Mouse (Mus musculus) heart, embryonic 14.5 days (tissue): Measurements from ENCODE around the gene Cnbd2. TPM values are rescaled to one million over a fixed set of nuclear protein-coding genes. Genes with fewer than 3 reads are reported as not detected.

Source experiments
- ATAC-seq: fragments of 200-750 bp; cut with Nextera tagmentation; 2 replicates; pipeline ENCODE4 v1.8.0; 2017; ENCODE audit warnings: low read depth, moderate TSS enrichment; ENCODE audit not compliant: insufficient number of reproducible peaks, insufficient read depth, low FRiP score
- H3K27ac ChIP-seq, 2 experiments: fragments of 200-500 bp in 1 of 2; fragments of 300-500 bp in 1 of 2; sonication (generic) in 1 of 2; replicated peaks in 1 of 2; 2 replicates each; pipeline ENCODE4 v1.5.1; 2012 to 2014; ENCODE audit warnings: low read depth in 2 of 2, low read length in 2 of 2, control low read depth in 1 of 2, mild to moderate bottlenecking in 1 of 2, mixed read lengths in 1 of 2; ENCODE audit not compliant: control insufficient read depth in 1 of 2, insufficient read depth in 1 of 2
- H3K27me3 ChIP-seq: fragments of 300-500 bp; sonication (generic); 2 replicates; pipeline ENCODE4 v1.6.1; 2014; ENCODE audit warnings: mild to moderate bottlenecking, low read length, control low read depth; ENCODE audit not compliant: control insufficient read depth, insufficient read depth
- H3K36me3 ChIP-seq: fragments of 300-500 bp; sonication (generic); 2 replicates; pipeline ENCODE4 v1.6.1; 2014; ENCODE audit warnings: mild to moderate bottlenecking, control low read depth, low read length, mixed read lengths; ENCODE audit not compliant: control insufficient read depth, insufficient read depth
- H3K4me1 ChIP-seq, 2 experiments: fragments of 200-500 bp in 1 of 2; fragments of 300-500 bp in 1 of 2; sonication (generic) in 1 of 2; 2 replicates each; pipeline ENCODE4 v1.6.1; 2012 to 2014; ENCODE audit warnings: low read length in 2 of 2, control low read depth in 1 of 2, mixed read lengths in 1 of 2; ENCODE audit not compliant: control insufficient read depth in 2 of 2, insufficient read depth in 2 of 2
- H3K4me2 ChIP-seq: fragments of 300-500 bp; sonication (generic); 2 replicates; pipeline ENCODE4 v1.6.1; 2014; ENCODE audit warnings: mild to moderate bottlenecking, low read length
- H3K4me3 ChIP-seq, 2 experiments: fragments of 200-500 bp in 1 of 2; fragments of 300-500 bp in 1 of 2; sonication (generic) in 1 of 2; 2 replicates each; pipeline ENCODE4 v1.5.1; 2012 to 2014; ENCODE audit warnings: low read length in 2 of 2, mild to moderate bottlenecking in 2 of 2, control low read depth in 1 of 2, low read depth in 1 of 2, moderate library complexity in 1 of 2; ENCODE audit not compliant: control insufficient read depth in 1 of 2, insufficient read depth in 1 of 2
- H3K9ac ChIP-seq: fragments of 300-500 bp; sonication (generic); 2 replicates; pipeline ENCODE4 v1.6.1; 2014; ENCODE audit warnings: mild to moderate bottlenecking, low read length
- H3K9me3 ChIP-seq: fragments of 300-500 bp; sonication (generic); 2 replicates; pipeline ENCODE4 v1.6.1; 2016; ENCODE audit warnings: low read length, control low read depth; ENCODE audit not compliant: control insufficient read depth
- WGBS: fragments of 180-500 bp; shearing (Covaris S2); extraction: QIAGEN DNeasy Blood & Tissue Kit; methylation state at CpG from one replicate; pipeline ENCODE4 v1.1.7; 2014; 5-methylcytosine and 5-hydroxymethylcytosine counted together
- polyA plus RNA-seq: library from polyadenylated mRNA; unstranded; fragments of >200 nt; fragmentation: Nextera tagmentation; extraction: Ambion mirVana; gene quantifications from 2 replicates; pipeline ENCODE4 v1.2.1, GENCODE M21; 2014

Cnbd2 gene
- polyA plus RNA-seq, 1 experiment from 2014 or later: 3.7 TPM

- WGBS: 1% methylated on average over 53 of the region's 53 CpGs
- Histone ChIP-seq H3K9me3 (no peaks in the 10 kb centered on the region), H3K9ac (peak overlapping the region; percentile 97), H3K27ac (peak overlapping the region; percentile 95 to 98), H3K4me3 (peak overlapping the region; percentile 93 to 99), H3K27me3 (no peaks in the 10 kb centered on the region), H3K36me3 (peaks cover 16% of the 10 kb centered on the region), H3K4me1 (peaks cover 0 to 4% of the 10 kb centered on the region in 2 experiments; a peak in 1 of 4 replicates), H3K4me2 (peak overlapping the region; percentile 83)
- ATAC-seq: peak; percentile 60
These were observed 233 bp upstream of the Cnbd2 start for GRCm38 (mm10) chr2:156311841-156312291.

- H3K27me3 ChIP-seq: no peaks in the 10 kb centered on the region
- peak overlapping the region; percentile 93 to 99; a peak in 3 of 4 replicates for H3K4me3 ChIP-seq
- peaks cover 0 to 4% of the 10 kb centered on the region in 2 experiments; a peak in 1 of 4 replicates for H3K4me1 ChIP-seq
- H3K9me3 ChIP-seq: no peaks in the 10 kb centered on the region
- peak overlapping the region; percentile 95 to 98; a peak in 2 of 4 replicates for H3K27ac ChIP-seq
- peaks cover 6% of the 10 kb centered on the region; the same call in 1 of the 2 replicates for H3K36me3 ChIP-seq
- H3K9ac ChIP-seq: peak overlapping the region; percentile 97
- H3K4me2 ChIP-seq: peak overlapping the region; percentile 83
- ATAC-seq: no peak
- 55% methylated on average over 3 of the region's 3 CpGs for WGBS
These were observed 1.1 kb downstream of the Cnbd2 start for GRCm38 (mm10) chr2:156313153-156313552.

GRCm38 (mm10) chr2:156314811-156315210, 2.7 kb downstream of the Cnbd2 start:
- Histone ChIP-seq H3K27me3 (no peaks in the 10 kb centered on the region), H3K36me3 (no peaks in the 10 kb centered on the region), H3K27ac (no peak overlapping the region), H3K4me1 (peaks cover 0 to 4% of the 10 kb centered on the region in 2 experiments; a peak in 1 of 4 replicates), H3K9me3 (no peaks in the 10 kb centered on the region), H3K4me3 (no peak overlapping the region), H3K4me2 (no peak overlapping the region), H3K9ac (no peak overlapping the region)
- ATAC-seq: no peak
- 93% methylated on average over 6 of the region's 6 CpGs for WGBS

GRCm38 (mm10) chr2:156318491-156318890, 6.4 kb downstream of the Cnbd2 start:
- Histone ChIP-seq H3K9me3 (no peaks in the 10 kb centered on the region), H3K27ac (no peak overlapping the region), H3K27me3 (no peaks in the 10 kb centered on the region), H3K4me2 (no peak overlapping the region), H3K9ac (no peak overlapping the region), H3K36me3 (no peaks in the 10 kb centered on the region), H3K4me1 (peaks cover under 1 to 1% of the 10 kb centered on the region in 2 experiments; a peak in 1 of 4 replicates), H3K4me3 (no peak overlapping the region)
- no peak for ATAC-seq

GRCm38 (mm10) chr2:156321538-156321937, 9.4 kb downstream of the Cnbd2 start:
- H3K27me3 ChIP-seq: no peaks in the 10 kb centered on the region
- no peak overlapping the region for H3K4me3 ChIP-seq
- no peaks in the 10 kb centered on the region for H3K9me3 ChIP-seq
- H3K9ac ChIP-seq: no peak overlapping the region
- H3K4me2 ChIP-seq: no peak overlapping the region
- 81% methylated on average over 6 of the region's 6 CpGs for WGBS
- H3K4me1 ChIP-seq: peaks cover 6 to 16% of the 10 kb centered on the region in 2 experiments
- no peaks in the 10 kb centered on the region for H3K36me3 ChIP-seq
- H3K27ac ChIP-seq: no peak overlapping the region
- no peak for ATAC-seq

- Histone ChIP-seq H3K27ac (peak overlapping the region; percentile 21 to 59), H3K4me3 (no peak overlapping the region), H3K4me1 (peaks cover 6 to 16% of the 10 kb centered on the region in 2 experiments), H3K36me3 (no peaks in the 10 kb centered on the region), H3K27me3 (no peaks in the 10 kb centered on the region), H3K9ac (no peak overlapping the region), H3K9me3 (no peaks in the 10 kb centered on the region), H3K4me2 (peak overlapping the region; percentile 22)
- WGBS: 14% methylated on average over 6 of the region's 6 CpGs
- peak; percentile 60 for ATAC-seq
These were observed 12.1 kb downstream of the Cnbd2 start for GRCm38 (mm10) chr2:156324116-156324588.

GRCm38 (mm10) chr2:156324681-156325080, 12.6 kb downstream of the Cnbd2 start:
- H3K9me3 ChIP-seq: no peaks in the 10 kb centered on the region
- H3K27me3 ChIP-seq: no peaks in the 10 kb centered on the region
- H3K36me3 ChIP-seq: no peaks in the 10 kb centered on the region
- H3K4me1 ChIP-seq: peaks cover 6 to 16% of the 10 kb centered on the region in 2 experiments
- no peak overlapping the region; the same call in 1 of the 2 replicates for H3K9ac ChIP-seq
- no peak overlapping the region for H3K4me3 ChIP-seq
- H3K27ac ChIP-seq: peak overlapping the region; percentile 21 to 59
- ATAC-seq: 0 out of 2 replicates have a peak, but pooled peaks have one; percentile 58
- H3K4me2 ChIP-seq: peak overlapping the region; percentile 22
- 14% methylated on average over 5 of the region's 5 CpGs for WGBS

GRCm38 (mm10) chr2:156330681-156331080, 18.6 kb downstream of the Cnbd2 start:
- H3K4me1 ChIP-seq: no peaks in the 10 kb centered on the region
- H3K4me3 ChIP-seq: no peak overlapping the region
- WGBS: 77% methylated on average over 1 of the region's 1 CpGs
- H3K4me2 ChIP-seq: no peak overlapping the region
- no peaks in the 10 kb centered on the region for H3K27me3 ChIP-seq
- no peaks in the 10 kb centered on the region for H3K36me3 ChIP-seq
- H3K9ac ChIP-seq: no peak overlapping the region
- H3K27ac ChIP-seq: no peak overlapping the region
- H3K9me3 ChIP-seq: no peaks in the 10 kb centered on the region
- ATAC-seq: no peak
